Mouse (Mus musculus): ENCODE measurements around the gene Xlr5a.
"Not testable (repeated sequence)": the region's sequence is repeated elsewhere in the genome, so short reads cannot be mapped to it uniquely, and the experiment has no call there.

Xlr5a gene

GRCm38 (mm10) chrX:73148496-73148895, 144.3 kb downstream of the Xlr5a start, which contains the start of gene Xlr5b:
TSS of gene Xlr5b (plus strand) at chrX:73148796.
- not testable (repeated sequence) for DNase-seq (ENCODE audit: low spot score in 2 of 2)

- not testable (repeated sequence) for DNase-seq (ENCODE audit: low spot score in 2 of 2)
Observed at GRCm38 (mm10) chrX:73143218-73143618, 149.6 kb downstream of the Xlr5a start.

- DNase-seq (ENCODE audit: low spot score in 2 of 2) = not testable (repeated sequence)
Observed at GRCm38 (mm10) chrX:73122859-73123829, 169.6 kb downstream of the Xlr5a start.

- DNase-seq (ENCODE audit: low spot score in 2 of 2) = not testable (repeated sequence)
Observed at GRCm38 (mm10) chrX:73116747-73117146, 176.0 kb downstream of the Xlr5a start, which contains the start of gene Gm14685. TSS of gene Gm14685 (plus strand) at chrX:73117047.

- DNase-seq (ENCODE audit: low spot score in 2 of 2) = not testable (repeated sequence)
Observed at GRCm38 (mm10) chrX:73096941-73097508, 195.8 kb downstream of the Xlr5a start, which contains the start of gene Xlr3a. TSS of gene Xlr3a (minus strand) at chrX:73097095.

- not testable (repeated sequence) for DNase-seq (ENCODE audit: low spot score in 2 of 2)
Observed at GRCm38 (mm10) chrX:73082267-73083055, 210.3 kb downstream of the Xlr5a start, which contains the start of gene Xlr4a. TSS of gene Xlr4a (minus strand) at chrX:73082478.

- not testable (repeated sequence) for DNase-seq (ENCODE audit: low spot score in 2 of 2)
Observed at GRCm38 (mm10) chrX:73066765-73067312, 225.9 kb downstream of the Xlr5a start.

GRCm38 (mm10) chrX:73064415-73064793, 228.4 kb downstream of the Xlr5a start, which contains the start of gene Pnma3:
TSS of gene Pnma3 (plus strand) at chrX:73064787.
- DNase-seq (ENCODE audit: low spot score in 2 of 2) = no peak

- no peak for DNase-seq (ENCODE audit: low spot score in 2 of 2)
Observed at GRCm38 (mm10) chrX:73063512-73064414, 229.0 kb downstream of the Xlr5a start.

- DNase-seq (ENCODE audit: low spot score in 2 of 2) = no peak
Observed at GRCm38 (mm10) chrX:73062323-73062722, 230.5 kb downstream of the Xlr5a start.

GRCm38 (mm10) chrX:73061528-73061927, 231.2 kb downstream of the Xlr5a start:
- no peak for DNase-seq (ENCODE audit: low spot score in 2 of 2)
